Mouse (Mus musculus): ENCODE results near the gene Fam219a.

The Fam219a gene

GRCm38 (mm10) chr4:41470684-41471383 lies 98.5 kb downstream of the Fam219a start:
- DNase-seq (ENCODE audit: low read depth, low spot score) = no peak

- DNase-seq (ENCODE audit: low read depth, low spot score) = no peak
These were observed 99.2 kb downstream of the Fam219a start for GRCm38 (mm10) chr4:41470051-41470683.

GRCm38 (mm10) chr4:41469199-41469598 lies 100.1 kb downstream of the Fam219a start:
- DNase-seq (ENCODE audit: low read depth, low spot score) = no peak

GRCm38 (mm10) chr4:41468396-41469080 lies 100.8 kb downstream of the Fam219a start:
- no peak for DNase-seq (ENCODE audit: low read depth, low spot score)
